Mouse (Mus musculus) heart, postnatal 0 days (tissue): ENCODE measurements at regions not wholly inside any gene's neighbourhood (a gene's known extent, or its start where the extent isn't known, plus 50 kb on each side); places are given as distances from the start of the nearest gene placed in this dataset.

ENCODE experiments used
- ATAC-seq: fragments of 200-750 bp; cut with Nextera tagmentation; 2 replicates; pipeline ENCODE4 v1.8.0; 2017; ENCODE audit warnings: low read depth, moderate number of reproducible peaks, moderate library complexity; ENCODE audit not compliant: insufficient read depth
- DNase-seq: peaks from one replicate; pipeline ENCODE4 v3.0.0-alpha.2; 2016; ENCODE audit warnings: low spot score
- H3K27ac ChIP-seq: fragments of 300-500 bp; sonication (generic); 2 replicates; pipeline ENCODE4 v1.5.1; 2014; ENCODE audit warnings: low read depth, mild to moderate bottlenecking
- H3K27me3 ChIP-seq: fragments of 300-500 bp; sonication (generic); 2 replicates; pipeline ENCODE4 v1.6.1; 2014; ENCODE audit warnings: low read length, mixed read lengths; ENCODE audit not compliant: control insufficient read depth, insufficient read depth
- H3K36me3 ChIP-seq: fragments of 300-500 bp; sonication (generic); replicated peaks from 2 replicates; pipeline ENCODE4 v1.6.1; 2014; ENCODE audit warnings: low read length, mixed read lengths; ENCODE audit not compliant: control insufficient read depth, insufficient read depth
- H3K4me1 ChIP-seq: fragments of 300-500 bp; sonication (generic); 2 replicates; pipeline ENCODE4 v1.6.1; 2014; ENCODE audit warnings: antibody characterized with exemption; ENCODE audit not compliant: control insufficient read depth, insufficient read depth
- H3K4me2 ChIP-seq: fragments of 300-500 bp; sonication (generic); 2 replicates; pipeline ENCODE4 v1.6.1; 2014; ENCODE audit warnings: low read depth, mild to moderate bottlenecking, low read length, moderate library complexity
- H3K4me3 ChIP-seq: fragments of 300-500 bp; sonication (generic); 2 replicates; pipeline ENCODE4 v1.5.1; 2014; ENCODE audit warnings: low read depth, low read length
- H3K9ac ChIP-seq: fragments of 300-500 bp; sonication (generic); replicated peaks from 2 replicates; pipeline ENCODE4 v1.6.1; 2014; ENCODE audit warnings: low read depth, low read length, mixed read lengths
- H3K9me3 ChIP-seq: fragments of 300-500 bp; sonication (generic); replicated peaks from 2 replicates; pipeline ENCODE4 v1.6.1; 2016; ENCODE audit warnings: low read length; ENCODE audit not compliant: control insufficient read depth
- CTCF ChIP-seq: IDR thresholded peaks from 2 replicates; pipeline ENCODE4 v1.5.1; 2016; ENCODE audit warnings: antibody characterized with exemption, control low read depth, low read depth
- EP300 ChIP-seq: IDR thresholded peaks from 2 replicates; pipeline ENCODE4 v1.6.1; 2016; ENCODE audit warnings: antibody characterized with exemption, low read depth
- WGBS: fragments of 180-500 bp; shearing (Covaris S2); extraction: QIAGEN DNeasy Blood & Tissue Kit; methylation state at CpG from one replicate; pipeline ENCODE4 v1.1.7; 2014; 5-methylcytosine and 5-hydroxymethylcytosine counted together

GRCm38 (mm10) chr2:22024438-22024837 lies 202.9 kb upstream of the Myo3a start:
- no peak for DNase-seq
- no peaks in the 10 kb centered on the region for H3K9me3 ChIP-seq
- no peak for ATAC-seq
- H3K36me3 ChIP-seq: no peaks in the 10 kb centered on the region
- no peak overlapping the region for H3K4me3 ChIP-seq
- H3K27me3 ChIP-seq: no peaks in the 10 kb centered on the region
- no peak overlapping the region for H3K9ac ChIP-seq
- H3K4me2 ChIP-seq: no peak overlapping the region
- TF ChIP-seq CTCF (no peak), EP300 (no peak)
- WGBS: 65% methylated on average over 2 of the region's 2 CpGs
- H3K27ac ChIP-seq: no peak overlapping the region
- no peaks in the 10 kb centered on the region for H3K4me1 ChIP-seq

- TF ChIP-seq EP300: no peak
- TF ChIP-seq CTCF: no peak
- Histone ChIP-seq H3K9ac (no peak overlapping the region), H3K36me3 (no peaks in the 10 kb centered on the region), H3K27ac (no peak overlapping the region), H3K4me2 (no peak overlapping the region), H3K9me3 (no peaks in the 10 kb centered on the region), H3K4me1 (no peaks in the 10 kb centered on the region), H3K27me3 (no peaks in the 10 kb centered on the region), H3K4me3 (no peak overlapping the region)
- 76% methylated on average over 1 of the region's 1 CpGs for WGBS
- no peak for DNase-seq
- no peak for ATAC-seq
Observed at GRCm38 (mm10) chr2:22026794-22027193, 200.5 kb upstream of the Myo3a start.

- Histone ChIP-seq H3K36me3 (no peaks in the 10 kb centered on the region), H3K4me1 (no peaks in the 10 kb centered on the region), H3K4me3 (no peak overlapping the region), H3K9me3 (no peaks in the 10 kb centered on the region), H3K9ac (no peak overlapping the region), H3K4me2 (no peak overlapping the region), H3K27me3 (no peaks in the 10 kb centered on the region), H3K27ac (no peak overlapping the region)
- WGBS: 67% methylated on average over 1 of the region's 1 CpGs
- ATAC-seq (no peak), DNase-seq (no peak)
- TF ChIP-seq CTCF: no peak
- TF ChIP-seq EP300: no peak
Observed at GRCm38 (mm10) chr2:22028569-22028968, 198.7 kb upstream of the Myo3a start.

GRCm38 (mm10) chr2:22029022-22029803 lies 198.1 kb upstream of the Myo3a start:
- no peak for TF ChIP-seq CTCF
- TF ChIP-seq EP300: no peak
- Histone ChIP-seq H3K4me3 (no peak overlapping the region), H3K27ac (no peak overlapping the region), H3K4me2 (no peak overlapping the region), H3K9ac (no peak overlapping the region), H3K36me3 (no peaks in the 10 kb centered on the region), H3K4me1 (no peaks in the 10 kb centered on the region), H3K27me3 (no peaks in the 10 kb centered on the region), H3K9me3 (no peaks in the 10 kb centered on the region)
- ATAC-seq: no peak
- WGBS: 56% methylated on average over 8 of the region's 8 CpGs
- DNase-seq: no peak

- Histone ChIP-seq H3K4me2 (no peak overlapping the region), H3K4me3 (no peak overlapping the region), H3K9ac (no peak overlapping the region), H3K27me3 (no peaks in the 10 kb centered on the region), H3K27ac (no peak overlapping the region), H3K4me1 (no peaks in the 10 kb centered on the region), H3K36me3 (no peaks in the 10 kb centered on the region), H3K9me3 (no peaks in the 10 kb centered on the region)
- no peak for ATAC-seq
- 81% methylated on average over 5 of the region's 5 CpGs for WGBS
- DNase-seq: no peak
- TF ChIP-seq CTCF (no peak), EP300 (no peak)
Observed at GRCm38 (mm10) chr2:22029804-22030194, 197.5 kb upstream of the Myo3a start.

GRCm38 (mm10) chr2:22036841-22037240 lies 190.5 kb upstream of the Myo3a start:
- Histone ChIP-seq H3K9ac (no peak overlapping the region), H3K4me1 (no peaks in the 10 kb centered on the region), H3K9me3 (no peaks in the 10 kb centered on the region), H3K4me2 (no peak overlapping the region), H3K27me3 (no peaks in the 10 kb centered on the region), H3K36me3 (no peaks in the 10 kb centered on the region), H3K4me3 (no peak overlapping the region), H3K27ac (no peak overlapping the region)
- TF ChIP-seq CTCF: no peak
- no peak for ATAC-seq
- 70% methylated on average over 2 of the region's 2 CpGs for WGBS
- DNase-seq: no peak
